Mouse (Mus musculus) layer of hippocampus, postnatal 36 days (tissue): ENCODE measurements around the gene Kcnj9. TPM values are rescaled to one million over a fixed set of nuclear protein-coding genes. Genes with fewer than 3 reads are reported as not detected.

ENCODE experiments used
- DNase-seq, 2 experiments: peaks; one replicate each; pipeline ENCODE4 v3.0.0; 2022
- total RNA-seq, 2 experiments: library from RNA; stranded (reverse); gene quantifications; 2 replicates each; pipeline ENCODE4 v1.2.3; 2021

Kcnj9 gene
- total RNA-seq: 10 to 100 TPM; 63.6 to 66.8 TPM

GRCm38 (mm10) chr1:172329131-172329530 is at the start of gene Kcnj9:
Gene Kcnj9 (minus strand): TSS chr1:172329318.
- peak; percentile 73 to 80 for DNase-seq

GRCm38 (mm10) chr1:172376758-172377458 is 47.8 kb upstream of the Kcnj9 start:
- no peak for DNase-seq

GRCm38 (mm10) chr1:172376198-172376667 is 47.1 kb upstream of the Kcnj9 start, which contains the start of gene Pigm:
Gene Pigm (plus strand): TSS chr1:172376546.
- peak; percentile 97 to 98 for DNase-seq

DNA sequence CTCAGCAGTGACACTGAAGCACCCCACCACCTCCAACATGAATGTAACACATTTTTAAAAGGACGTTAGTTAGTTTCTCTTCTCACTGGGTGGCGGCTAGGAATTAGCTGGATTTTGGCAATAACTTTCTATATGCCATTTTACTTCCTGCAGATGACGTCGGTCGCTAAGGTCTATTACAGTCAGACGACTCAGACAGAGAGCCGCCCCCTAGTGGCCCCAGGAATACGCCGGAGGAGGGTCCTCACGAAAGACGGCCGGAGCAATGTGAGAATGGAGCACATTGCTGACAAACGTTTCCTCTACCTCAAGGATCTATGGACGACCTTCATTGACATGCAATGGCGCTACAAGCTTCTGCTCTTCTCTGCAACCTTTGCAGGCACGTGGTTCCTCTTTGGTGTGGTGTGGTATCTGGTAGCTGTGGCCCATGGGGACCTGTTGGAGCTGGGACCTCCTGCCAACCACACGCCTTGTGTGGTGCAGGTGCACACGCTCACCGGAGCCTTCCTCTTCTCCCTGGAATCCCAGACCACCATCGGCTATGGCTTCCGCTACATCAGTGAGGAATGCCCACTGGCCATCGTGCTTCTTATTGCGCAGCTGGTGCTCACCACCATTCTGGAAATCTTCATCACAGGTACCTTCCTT is 39.8 kb upstream of the Kcnj9 start:
- DNase-seq: no peak

DNA sequence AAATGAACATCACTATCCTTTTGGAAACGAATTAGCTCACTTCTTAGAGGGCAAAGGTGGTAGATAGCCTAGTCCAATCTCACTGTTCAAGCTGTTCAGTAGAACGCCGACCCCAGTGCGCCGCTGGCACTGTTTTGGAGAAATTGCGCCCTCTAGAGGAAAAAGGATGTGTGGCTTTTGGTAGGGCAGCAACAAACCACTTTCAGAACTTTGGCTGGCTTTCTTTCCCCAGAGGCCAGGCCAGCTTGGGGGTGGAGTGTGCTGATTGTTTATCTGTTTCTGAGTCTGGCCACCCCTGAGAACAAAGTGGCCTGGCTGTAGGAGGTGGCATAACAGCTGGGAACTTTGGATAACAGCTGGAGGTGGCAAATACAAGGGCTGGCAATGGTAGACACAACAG is 35.6 kb upstream of the Kcnj9 start:
- DNase-seq: peak; percentile 58 to 61

DNA sequence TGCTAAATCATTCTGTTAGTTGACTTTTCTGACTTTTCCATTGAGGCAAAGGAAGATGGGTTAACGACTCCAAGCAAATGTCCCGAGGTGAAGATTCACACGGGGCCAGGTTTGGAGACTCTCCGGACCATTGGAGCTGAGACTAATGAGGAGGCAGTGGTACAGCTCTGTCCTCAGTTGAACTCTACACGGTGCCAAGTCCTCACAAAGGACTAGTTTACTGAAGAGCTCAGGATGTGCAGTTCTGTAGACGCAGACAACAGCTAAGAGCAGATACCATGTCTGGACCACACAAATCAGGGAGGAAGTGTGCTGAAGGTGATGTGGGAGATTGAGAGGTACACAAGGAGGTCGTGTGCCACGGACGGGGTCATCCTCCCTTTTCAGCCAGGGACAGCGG is 29.2 kb upstream of the Kcnj9 start:
- no peak for DNase-seq

DNA sequence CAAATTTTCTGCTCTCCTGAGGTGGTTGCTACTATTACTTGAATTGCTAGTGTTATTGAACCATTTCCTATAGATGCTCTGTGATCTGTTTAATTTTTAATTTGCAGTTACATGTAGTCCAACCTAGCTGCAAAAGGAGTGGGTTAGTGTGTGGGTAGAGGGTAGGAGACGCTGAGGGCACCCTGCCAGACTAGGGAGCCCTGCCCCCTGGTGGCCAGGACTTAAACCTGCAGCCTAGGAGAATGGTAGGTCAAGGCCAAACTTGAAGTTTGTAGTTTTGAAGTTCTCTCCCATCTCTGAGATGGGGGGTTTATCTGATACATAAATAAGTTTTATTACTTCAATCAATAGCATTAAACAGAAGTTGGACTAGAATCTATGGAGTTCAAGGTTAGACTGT is 28.4 kb upstream of the Kcnj9 start:
- DNase-seq: peak; percentile 63

DNA sequence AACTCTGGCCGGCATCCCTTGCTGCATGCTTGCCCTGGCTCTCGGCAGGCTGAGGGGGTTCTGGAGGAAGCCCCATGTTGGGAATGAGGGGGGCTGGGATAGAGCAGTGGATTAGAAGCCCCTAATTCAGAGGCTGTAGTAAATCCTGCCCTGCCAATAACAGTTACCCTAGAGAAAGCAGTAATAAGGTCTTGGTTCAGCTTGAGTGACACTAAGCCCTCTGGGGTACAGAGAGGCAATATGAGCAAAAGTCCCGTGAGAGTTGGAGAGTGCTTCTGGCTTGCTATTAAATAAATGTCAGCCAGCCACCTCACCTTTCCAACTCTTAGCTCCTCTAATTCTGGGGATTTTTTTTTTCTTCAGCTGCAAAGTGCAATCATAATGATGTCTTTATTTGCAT is 26.2 kb upstream of the Kcnj9 start:
- no peak for DNase-seq

GRCm38 (mm10) chr1:172352453-172352852 is 23.3 kb upstream of the Kcnj9 start:
- DNase-seq: no peak

DNA sequence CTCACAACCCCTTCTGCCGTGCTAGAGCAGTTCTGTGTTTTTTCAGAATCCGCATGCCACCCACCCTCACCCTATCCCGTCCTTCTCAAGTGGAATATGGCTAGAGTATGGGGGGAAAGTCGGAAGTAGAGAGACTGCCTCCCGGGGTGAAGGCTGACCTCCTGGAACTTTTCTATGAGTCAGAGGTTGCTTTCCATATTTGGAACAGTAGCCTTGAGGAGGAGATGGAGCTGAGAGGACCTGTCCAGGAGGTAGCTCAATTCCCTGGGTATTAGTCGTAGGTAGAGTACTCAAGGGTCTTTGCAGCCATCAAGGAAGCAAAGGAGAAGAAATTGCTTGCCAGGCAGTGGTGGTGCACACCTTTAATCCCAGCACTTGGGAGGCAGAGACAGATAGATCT is 22.9 kb upstream of the Kcnj9 start:
- no peak for DNase-seq

- DNase-seq: peak; percentile 75 to 82
These were observed 21.0 kb upstream of the Kcnj9 start for GRCm38 (mm10) chr1:172349916-172350812.

GRCm38 (mm10) chr1:172349504-172349903 is 20.4 kb upstream of the Kcnj9 start:
- DNase-seq: no peak

- no peak for DNase-seq
These were observed 18.3 kb upstream of the Kcnj9 start for GRCm38 (mm10) chr1:172347382-172347781.

DNA sequence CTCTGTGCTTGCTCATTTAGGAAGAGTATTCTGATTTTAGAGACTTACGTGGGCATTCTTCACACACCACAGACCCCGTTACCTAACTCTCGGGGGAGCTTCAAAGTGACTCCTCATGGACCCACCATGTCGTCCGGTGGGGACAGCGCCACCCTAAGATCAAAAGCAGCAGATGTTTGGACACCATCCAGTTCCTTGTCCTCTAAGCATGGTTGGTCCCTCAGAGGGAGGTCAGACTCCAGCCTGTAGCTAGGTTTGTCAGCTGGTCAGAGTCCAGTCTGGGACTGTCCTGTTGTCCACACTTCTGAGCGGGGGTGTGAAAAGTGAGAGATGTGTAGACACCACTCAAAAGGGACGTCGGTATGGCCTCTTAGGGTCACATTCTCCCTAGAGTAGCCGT is 17.6 kb upstream of the Kcnj9 start:
- DNase-seq: no peak

GRCm38 (mm10) chr1:172344820-172345219 is 15.7 kb upstream of the Kcnj9 start:
- DNase-seq: no peak

- DNase-seq: no peak
These were observed 14.8 kb upstream of the Kcnj9 start for GRCm38 (mm10) chr1:172343914-172344313.

DNA sequence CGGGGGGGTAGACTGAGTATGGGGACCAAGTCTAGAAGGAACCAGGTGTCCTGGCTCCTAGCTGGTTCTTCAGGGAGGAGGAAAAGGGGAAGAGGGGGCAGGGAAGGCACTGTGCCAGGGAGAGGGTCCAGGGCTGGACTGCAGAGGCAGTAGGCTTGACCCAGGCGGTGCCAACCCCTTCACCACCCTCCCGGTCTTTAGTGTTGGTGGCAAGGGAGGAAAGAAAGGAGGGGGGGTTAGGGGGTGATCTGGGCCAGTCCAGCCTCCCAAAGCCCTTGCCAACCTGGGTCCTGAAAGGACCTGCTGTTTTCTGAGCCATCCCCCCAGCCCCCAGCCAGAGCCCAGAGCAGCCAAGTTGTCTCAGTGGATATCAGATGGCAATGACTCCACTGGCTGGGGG is 13.6 kb upstream of the Kcnj9 start:
- DNase-seq: peak; percentile 76 to 79

GRCm38 (mm10) chr1:172341386-172341785 is 12.3 kb upstream of the Kcnj9 start:
- DNase-seq: no peak

- DNase-seq: peak; percentile 83
These were observed 11.7 kb upstream of the Kcnj9 start, which contains the start of gene Kcnj10 for GRCm38 (mm10) chr1:172340729-172341321. Gene Kcnj10 (plus strand): TSS chr1:172341210.

- no peak for DNase-seq
These were observed 8.5 kb upstream of the Kcnj9 start for GRCm38 (mm10) chr1:172337411-172338185.

GRCm38 (mm10) chr1:172335804-172336203 is 6.7 kb upstream of the Kcnj9 start:
- DNase-seq: no peak

- DNase-seq: no peak
These were observed 4.4 kb upstream of the Kcnj9 start for GRCm38 (mm10) chr1:172333512-172333911.
